In genomic region chr1:97688756-97689155, GRCm38 (mm10) we compare ENCODE assay signal across 7 mouse cellular contexts. TPM values are rescaled to one million over a fixed set of nuclear protein-coding genes. Genes with fewer than 3 reads are reported as not detected.
DNase-seq lines count a peak whose midpoint lies in the region.

No protein-coding gene starts in this region.

- peak; percentile 72 to 73 for DNase-seq in B cell, adult 2 months
- DNase-seq in CD8-positive naive resting alpha-beta T cell, adult 2 months (ENCODE audit: low read depth in 2 of 2, low spot score in 2 of 2), result peak; percentile 43 to 52
- peak; percentile 12 for DNase-seq in cerebellum, adult 8-10 months
- DNase-seq in gastrocnemius, postnatal 25 days, result peak; percentile 16
- peak; percentile 61 for DNase-seq in kidney, postnatal 10 days
- DNase-seq in lung, postnatal 10 days, result peak; percentile 56
- peak; percentile 7 for DNase-seq in spleen, adult 12 weeks (ENCODE audit: low spot score)

RNA-seq across cellular contexts. Expression of gene D1Ertd622e, which starts 26.9 kb away (rescaled TPM):
- total RNA-seq in gastrocnemius, postnatal 25 days (2021), result 10 to 100 TPM; 11.5 to 12.3 TPM

Comparison
In these comparisons a context has a peak if more than half of its experiments do, and no peak if none do; other contexts are left out.
1. Peak in every context shown above with its lines: DNase-seq.
2. DNase-seq: peak in every context shown above with its lines; median percentile 72 in B cell, adult 2 months; 61 in kidney, postnatal 10 days; 56 in lung, postnatal 10 days; 48 in CD8-positive naive resting alpha-beta T cell, adult 2 months; 16 in gastrocnemius, postnatal 25 days; 12 in cerebellum, adult 8-10 months; 7 in spleen, adult 12 weeks.